Mouse (Mus musculus) cerebellum, adult 2 months (tissue): ENCODE results near the gene Arsa. TPM values are rescaled to one million over a fixed set of nuclear protein-coding genes. Genes with fewer than 3 reads are reported as not detected.
A peak's percentile ranks its signal among the peaks of the same experiment; 100 is the strongest.

Source experiments
- DNase-seq, 2 experiments: peaks; one replicate each; pipeline ENCODE4 v3.0.0; 2021
- H3K27ac ChIP-seq: fragments of 200-500 bp; 2 replicates; pipeline ENCODE4 v1.5.1; 2012; ENCODE audit warnings: low read length, control low read depth, inconsistent platforms; ENCODE audit not compliant: insufficient read depth
- H3K27me3 ChIP-seq: fragments of 200-500 bp; 2 replicates; pipeline ENCODE4 v1.6.1; 2012; ENCODE audit warnings: inconsistent platforms, mild to moderate bottlenecking, low read length, moderate library complexity; ENCODE audit not compliant: control insufficient read depth, insufficient read depth
- H3K4me1 ChIP-seq: fragments of 200-500 bp; 2 replicates; pipeline ENCODE4 v1.6.1; 2011; ENCODE audit warnings: low read length; ENCODE audit not compliant: control insufficient read depth, insufficient read depth
- H3K4me3 ChIP-seq: fragments of 200-500 bp; replicated peaks from 2 replicates; pipeline ENCODE3; 2011; ENCODE audit warnings: mild to moderate bottlenecking, low read depth, low read length, control low read depth; ENCODE audit not compliant: insufficient read depth
- CTCF ChIP-seq: fragments of 200-500 bp; IDR thresholded peaks from 2 replicates; pipeline ENCODE4 v1.5.1; 2011; ENCODE audit warnings: low read depth, mild to moderate bottlenecking, control low read depth, low read length, moderate library complexity, borderline replicate concordance; ENCODE audit not compliant: insufficient read depth
- POLR2A ChIP-seq: fragments of 200-500 bp; IDR thresholded peaks from 2 replicates; pipeline ENCODE4 v1.6.1; 2011; ENCODE audit warnings: low read length, control low read depth, borderline replicate concordance; ENCODE audit not compliant: insufficient read depth
- WGBS: fragments of 180-500 bp; shearing (Covaris S2); methylation state at CpG from one replicate; pipeline ENCODE4 v1.1.7; 2018; 5-methylcytosine and 5-hydroxymethylcytosine counted together
- polyA plus RNA-seq: library from polyadenylated mRNA; depleted of rRNA; stranded (reverse); fragments of >200 nt; gene quantifications from 2 replicates; pipeline ENCODE4 v1.2.3, GENCODE M21; 2012

The Arsa gene
- polyA plus RNA-seq, 1 experiment = 39.2 TPM

- Histone ChIP-seq H3K27me3 (no peaks in the 10 kb centered on the region), H3K27ac (peak overlapping the region; percentile 99), H3K4me1 (peaks cover 33% of the 10 kb centered on the region), H3K4me3 (peak overlapping the region; percentile 73)
- no peak for TF ChIP-seq CTCF
- TF ChIP-seq POLR2A = no peak
- DNase-seq = peak; percentile 58 to 59
- 59% methylated on average over 10 of the region's 10 CpGs for WGBS
Observed at GRCm38 (mm10) chr15:89522566-89523282, 45.5 kb upstream of the Arsa start.

GRCm38 (mm10) chr15:89521951-89522350 lies 44.7 kb upstream of the Arsa start:
- TF ChIP-seq POLR2A (peak; percentile 37; the same call in 1 of the 2 replicates), CTCF (no peak)
- peaks cover 26% of the 10 kb centered on the region for H3K4me1 ChIP-seq
- WGBS = 14% methylated on average over 7 of the region's 7 CpGs
- peak overlapping the region; percentile 99 for H3K27ac ChIP-seq
- no peaks in the 10 kb centered on the region for H3K27me3 ChIP-seq
- H3K4me3 ChIP-seq = peak overlapping the region; percentile 73
- peak; percentile 74 to 77 for DNase-seq

- 88% methylated on average over 4 of the region's 4 CpGs for WGBS
- H3K27ac ChIP-seq = no peak overlapping the region
- no peak overlapping the region for H3K4me3 ChIP-seq
- TF ChIP-seq CTCF = no peak
- no peak for TF ChIP-seq POLR2A
- no peaks in the 10 kb centered on the region for H3K4me1 ChIP-seq
- no peak for DNase-seq
- H3K27me3 ChIP-seq = no peaks in the 10 kb centered on the region
Observed at GRCm38 (mm10) chr15:89512679-89513078, 35.5 kb upstream of the Arsa start.

GRCm38 (mm10) chr15:89507751-89508150 lies 30.5 kb upstream of the Arsa start:
- WGBS = 87% methylated on average over 8 of the region's 8 CpGs
- TF ChIP-seq POLR2A = no peak
- no peak for TF ChIP-seq CTCF
- DNase-seq = no peak
- Histone ChIP-seq H3K4me1 (no peaks in the 10 kb centered on the region), H3K4me3 (no peak overlapping the region), H3K27me3 (no peaks in the 10 kb centered on the region), H3K27ac (no peak overlapping the region)

GRCm38 (mm10) chr15:89504838-89505237 lies 27.6 kb upstream of the Arsa start:
- DNase-seq = no peak
- TF ChIP-seq POLR2A (no peak), CTCF (no peak)
- Histone ChIP-seq H3K27ac (no peak overlapping the region), H3K4me1 (no peaks in the 10 kb centered on the region), H3K4me3 (no peak overlapping the region), H3K27me3 (no peaks in the 10 kb centered on the region)
- WGBS = 95% methylated on average over 9 of the region's 9 CpGs

GRCm38 (mm10) chr15:89501321-89501720 lies 24.1 kb upstream of the Arsa start:
- 93% methylated on average over 3 of the region's 3 CpGs for WGBS
- DNase-seq = no peak

GRCm38 (mm10) chr15:89500221-89500791 lies 23.1 kb upstream of the Arsa start:
- Histone ChIP-seq H3K27me3 (no peaks in the 10 kb centered on the region), H3K4me1 (peaks cover 7% of the 10 kb centered on the region; the same call in 1 of the 2 replicates), H3K27ac (no peak overlapping the region), H3K4me3 (peak overlapping the region; percentile 63)
- under 1% methylated on average over 35 of the region's 35 CpGs for WGBS
- no peak for TF ChIP-seq CTCF
- TF ChIP-seq POLR2A = no peak
- DNase-seq = peak; percentile 47 to 62

More at GRCm38 (mm10) chr15:89501321-89501720, 24.1 kb upstream of the Arsa start:
- H3K27me3 ChIP-seq = no peaks in the 10 kb centered on the region
- no peak overlapping the region for H3K27ac ChIP-seq
- H3K4me3 ChIP-seq = no peak overlapping the region
- peaks cover 7% of the 10 kb centered on the region; the same call in 1 of the 2 replicates for H3K4me1 ChIP-seq
- TF ChIP-seq POLR2A (no peak), CTCF (no peak)

GRCm38 (mm10) chr15:89499784-89500220 lies 22.6 kb upstream of the Arsa start:
- Histone ChIP-seq H3K27me3 (no peaks in the 10 kb centered on the region), H3K4me3 (peak overlapping the region; percentile 63), H3K27ac (no peak overlapping the region), H3K4me1 (peaks cover 7% of the 10 kb centered on the region; the same call in 1 of the 2 replicates)
- peak in 1 of 2 experiments; percentile 58 for DNase-seq
- WGBS = 1% methylated on average over 54 of the region's 60 CpGs
- TF ChIP-seq CTCF = no peak
- TF ChIP-seq POLR2A = no peak
